Mouse (Mus musculus) left cerebral cortex, adult 18-20 months (tissue): Measurements from ENCODE around the gene Fbxo5. TPM values are rescaled to one million over a fixed set of nuclear protein-coding genes. Genes with fewer than 3 reads are reported as not detected.
A peak's percentile ranks its signal among the peaks of the same experiment; 100 is the strongest.

Experiments
- DNase-seq, 2 experiments: peaks; one replicate each; pipeline ENCODE4 v3.0.0; 2021 to 2022; ENCODE audit warnings: low spot score in 2 of 2, mixed read lengths in 1 of 2
- long read RNA-seq, 2 experiments: library from polyadenylated mRNA; stranded (forward); transcript quantifications; one replicate each; pipeline ENCODE4 v2.0.0; 2021
- total RNA-seq, 2 experiments: library from RNA; stranded (reverse); gene quantifications; 2 replicates each; pipeline ENCODE4 v1.2.3; 2021

Fbxo5 gene
- under 1 TPM; 0.91 to 0.98 TPM for total RNA-seq
- long read RNA-seq, experiment 1, partial matches to known transcripts = 0 of 1 reads
- long read RNA-seq, experiment 1, other reads (novel, unspliced or antisense) = 0 of 1 reads
- long read RNA-seq, experiment 2, partial matches to known transcripts = 0 of 1 reads
- long read RNA-seq, experiment 2, other reads (novel, unspliced or antisense) = 0 of 1 reads

GRCm38 (mm10) chr10:5805243-5805730 lies at the start of gene Fbxo5:
TSS of gene Fbxo5 (minus strand) at chr10:5805600.
- DNase-seq = peak; percentile 98 to 99

GRCm38 (mm10) chr10:5853290-5853868 lies 48.0 kb upstream of the Fbxo5 start:
- peak; percentile 15 to 41 for DNase-seq

- DNase-seq = no peak
Observed at GRCm38 (mm10) chr10:5846939-5847338, 41.5 kb upstream of the Fbxo5 start.

- DNase-seq = peak; percentile 33 to 52
Observed at GRCm38 (mm10) chr10:5841369-5841768, 36.0 kb upstream of the Fbxo5 start.

- DNase-seq = no peak
Observed at GRCm38 (mm10) chr10:5826336-5827025, 21.1 kb upstream of the Fbxo5 start.

- DNase-seq = peak in 1 of 2 experiments; percentile 38
Observed at GRCm38 (mm10) chr10:5824779-5825178, 19.4 kb upstream of the Fbxo5 start.

GRCm38 (mm10) chr10:5823740-5824491 lies 18.5 kb upstream of the Fbxo5 start, which contains the start of gene Mtrf1l:
TSS of gene Mtrf1l (minus strand) at chr10:5823910.
- DNase-seq = peak; percentile 89 to 93

- DNase-seq = peak in 1 of 2 experiments; percentile 16
Observed at GRCm38 (mm10) chr10:5823291-5823739, 17.9 kb upstream of the Fbxo5 start.

GRCm38 (mm10) chr10:5818772-5819171 lies 13.4 kb upstream of the Fbxo5 start:
- no peak for DNase-seq

GRCm38 (mm10) chr10:5815968-5816367 lies 10.6 kb upstream of the Fbxo5 start:
- no peak for DNase-seq

GRCm38 (mm10) chr10:5813724-5814123 lies 8.3 kb upstream of the Fbxo5 start:
- DNase-seq = no peak

GRCm38 (mm10) chr10:5807683-5808082 lies 2.3 kb upstream of the Fbxo5 start:
- no peak for DNase-seq

GRCm38 (mm10) chr10:5806996-5807395 lies 1.6 kb upstream of the Fbxo5 start:
- DNase-seq = no peak

GRCm38 (mm10) chr10:5806416-5806815 lies 1.0 kb upstream of the Fbxo5 start:
- no peak for DNase-seq

- DNase-seq = peak; percentile 90 to 94
Observed at GRCm38 (mm10) chr10:5805731-5806307, 419 bp upstream of the Fbxo5 start.

GRCm38 (mm10) chr10:5804691-5805156 lies 676 bp downstream of the Fbxo5 start:
- no peak for DNase-seq

- no peak for DNase-seq
Observed at GRCm38 (mm10) chr10:5803739-5804138, 1.7 kb downstream of the Fbxo5 start.

- DNase-seq = no peak
Observed at GRCm38 (mm10) chr10:5802866-5803265, 2.5 kb downstream of the Fbxo5 start.

- no peak for DNase-seq
Observed at GRCm38 (mm10) chr10:5800490-5800889, 4.9 kb downstream of the Fbxo5 start.

GRCm38 (mm10) chr10:5798069-5798468 lies 7.3 kb downstream of the Fbxo5 start:
- no peak for DNase-seq

- peak; percentile 69 to 70 for DNase-seq
Observed at GRCm38 (mm10) chr10:5790657-5791056, 14.7 kb downstream of the Fbxo5 start.
